Mouse (Mus musculus): Measurements from ENCODE around the gene Itga9.

DNA sequence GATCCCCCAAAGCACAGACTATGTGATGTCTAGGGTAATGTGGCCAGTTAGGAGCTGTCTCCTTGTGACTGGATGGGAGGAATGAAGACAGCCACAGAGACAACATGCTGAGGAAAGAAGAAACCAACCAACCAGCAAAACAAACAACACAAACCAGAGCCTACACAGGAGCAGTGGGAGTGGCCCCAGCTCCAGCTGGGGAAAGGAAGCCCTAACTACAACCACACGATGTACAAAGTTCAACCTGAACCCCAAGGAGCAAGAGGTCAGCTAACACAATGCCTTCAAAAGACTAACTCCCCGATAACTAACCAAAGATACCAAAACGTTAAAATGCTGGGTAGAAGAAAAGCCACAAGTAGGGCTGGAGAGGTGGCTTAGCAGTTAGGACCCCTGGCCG, 19.4 kb upstream of the Itga9 start:
- TF ChIP-seq POLR2A (IDR thresholded peaks at IDR 0.05; ENCODE audit: low read depth, low read length) (no peak), CTCF (conservative IDR thresholded peaks at IDR 0.05; ENCODE audit: insufficient read depth, insufficient read length, low read depth, low read length) (no peak)
